Mouse (Mus musculus) regulatory T cell (primary cell): Measurements from ENCODE around the gene 4930407I10Rik.

Experiments used
- in situ Hi-C: fragments of 300-600 bp; cut with MboI, MseI; formaldehyde crosslinking; loops from one replicate; pipeline ENCODE4 v1.15.1; 2025; ENCODE audit warnings: high pct_unique_total_duplicates

Gene 4930407I10Rik

DNA sequence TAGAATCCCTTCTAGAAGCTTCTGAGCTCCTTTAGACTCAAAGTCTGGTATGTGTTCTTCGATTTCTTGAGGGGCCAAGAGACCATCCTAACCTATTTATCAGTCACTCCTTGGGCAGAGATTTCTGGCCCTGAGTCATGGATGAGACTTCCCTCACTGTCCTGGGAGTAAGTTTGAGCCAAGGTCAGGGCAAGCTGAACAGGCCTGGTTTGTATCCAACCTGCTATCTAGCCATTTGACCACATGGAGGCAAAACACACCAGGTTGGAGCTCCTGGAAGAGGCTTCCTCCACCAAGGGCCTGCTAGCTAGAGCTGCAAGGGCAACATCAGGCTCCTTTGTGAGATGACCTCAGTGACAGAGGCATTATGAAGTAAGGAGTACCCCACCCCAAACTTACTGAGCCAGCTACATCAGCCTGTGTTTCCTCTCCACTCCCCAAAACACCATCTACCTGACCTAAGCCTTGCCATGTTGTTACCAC lies at the start of gene 4930407I10Rik:
Gene 4930407I10Rik, plus strand, starts transcription at position 433 of the 483 bp plus-strand sequence.
- in situ Hi-C loops = no loop called here

- in situ Hi-C loops = no loop called here
Observed at GRCm38 (mm10) chr15:82011947-82012346, 47.0 kb upstream of the 4930407I10Rik start.

GRCm38 (mm10) chr15:82014745-82015391 lies 44.1 kb upstream of the 4930407I10Rik start:
- in situ Hi-C loops = no loop called here

DNA sequence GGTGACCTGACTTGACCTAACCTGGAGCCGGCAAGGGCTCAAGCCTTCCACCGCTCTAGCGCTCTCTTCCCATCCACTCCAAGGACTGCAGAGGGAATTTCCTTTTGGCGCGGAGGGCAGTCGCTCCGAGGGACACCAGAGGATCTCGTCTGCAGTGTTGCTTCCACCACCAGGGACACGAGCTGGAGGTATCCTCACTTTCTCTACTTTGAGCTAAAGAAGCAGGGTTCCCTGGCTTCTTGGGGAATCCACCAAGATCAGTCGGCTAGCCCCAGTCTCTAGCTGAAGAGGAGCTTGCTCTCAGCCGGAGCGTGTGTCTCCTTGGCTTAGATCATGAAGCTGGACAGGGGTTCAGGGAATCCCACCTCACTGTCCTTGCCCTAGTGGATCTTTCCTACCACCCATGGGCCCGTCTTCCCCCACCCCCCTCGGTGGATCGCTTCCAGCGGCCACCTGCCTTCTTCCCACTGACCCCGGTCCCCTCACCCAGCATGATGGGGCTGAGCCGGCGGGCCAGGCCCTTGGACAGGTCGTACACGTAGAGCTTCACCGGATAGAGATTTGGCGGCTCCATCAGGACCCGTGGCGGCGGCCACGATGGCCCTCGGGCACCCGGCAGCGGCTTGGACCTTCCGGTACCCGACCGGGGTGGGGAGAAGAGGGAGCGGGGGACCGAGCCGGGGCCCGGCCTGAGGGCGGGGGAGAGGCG lies 43.4 kb upstream of the 4930407I10Rik start:
- in situ Hi-C loops = no loop called here

GRCm38 (mm10) chr15:82016101-82016808 lies 42.7 kb upstream of the 4930407I10Rik start:
- in situ Hi-C loops = no loop called here

- in situ Hi-C loops = no loop called here
Observed at GRCm38 (mm10) chr15:82016830-82017229, 42.1 kb upstream of the 4930407I10Rik start.

DNA sequence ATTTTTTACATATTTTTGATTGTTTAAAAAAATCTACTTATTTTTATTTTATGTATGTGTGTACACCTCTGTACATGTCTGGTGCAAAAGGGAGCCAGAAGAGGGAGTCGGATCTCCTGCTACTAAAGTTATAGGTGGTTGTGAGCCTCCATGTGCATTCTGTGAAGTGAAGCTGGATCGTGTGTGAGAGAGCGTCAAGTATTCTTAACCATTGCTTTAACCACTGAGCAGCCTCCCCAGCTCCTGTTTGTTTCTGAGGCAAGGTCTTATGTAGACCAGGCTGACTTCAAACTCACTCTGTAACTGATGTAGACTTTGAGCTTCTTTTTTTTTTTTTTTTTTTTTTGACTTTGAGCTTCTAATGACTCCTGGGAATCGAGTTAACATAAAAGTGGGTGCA lies 41.5 kb upstream of the 4930407I10Rik start:
- in situ Hi-C loops = no loop called here

DNA sequence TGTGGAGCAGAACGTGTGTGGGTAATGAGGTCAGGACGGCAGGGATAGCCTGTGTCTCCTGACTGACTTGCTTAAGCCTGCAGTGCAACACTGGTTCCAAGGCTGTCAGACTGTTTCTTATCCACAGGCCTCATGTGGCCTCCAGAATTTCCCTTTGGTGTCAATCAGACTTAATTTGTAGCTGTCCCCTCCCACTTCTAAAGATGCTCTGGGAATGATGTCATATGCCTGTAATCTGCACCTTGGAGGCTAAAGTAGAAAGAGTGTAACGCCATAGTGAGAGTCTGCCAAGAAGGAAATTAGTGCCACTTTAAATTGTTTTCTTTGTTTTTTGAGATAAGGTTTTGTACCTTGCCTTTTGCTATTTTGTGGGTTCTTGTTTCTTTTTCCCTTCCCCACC lies 39.7 kb upstream of the 4930407I10Rik start:
- in situ Hi-C loops = no loop called here

GRCm38 (mm10) chr15:82022535-82023088 lies 36.3 kb upstream of the 4930407I10Rik start:
- in situ Hi-C loops = no loop called here

DNA sequence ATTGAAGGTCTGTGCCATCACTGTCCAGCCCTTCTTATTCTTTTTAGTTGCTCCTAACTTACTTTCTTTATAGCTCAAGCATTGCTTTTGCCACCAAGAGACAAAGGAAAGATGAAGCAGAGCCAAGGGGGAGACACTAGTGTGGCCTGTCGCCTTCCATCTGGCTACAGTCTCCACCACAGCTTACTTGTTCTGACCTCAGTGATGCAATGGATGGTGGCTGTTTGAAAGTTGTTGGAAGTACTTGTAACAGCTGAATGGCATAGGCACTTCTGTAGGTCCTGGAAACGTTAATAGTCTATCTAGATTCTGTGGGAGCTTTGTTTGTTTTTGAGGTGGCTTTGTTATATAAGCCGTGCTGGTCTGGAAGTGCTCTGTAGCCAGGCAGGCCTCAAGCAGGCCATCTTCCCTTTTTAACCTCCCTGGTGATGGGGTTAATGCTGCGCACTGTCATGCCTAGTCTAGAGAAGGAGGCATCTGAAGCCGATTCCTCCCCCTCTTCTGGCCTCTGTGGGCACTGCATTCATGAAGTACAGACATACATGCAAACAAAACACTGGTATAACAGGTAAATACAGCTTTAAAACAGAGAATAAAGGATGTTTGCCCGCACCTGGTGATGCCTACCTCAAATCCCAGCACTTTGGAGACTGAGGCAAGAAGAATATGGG lies 34.9 kb upstream of the 4930407I10Rik start:
- in situ Hi-C loops = no loop called here

DNA sequence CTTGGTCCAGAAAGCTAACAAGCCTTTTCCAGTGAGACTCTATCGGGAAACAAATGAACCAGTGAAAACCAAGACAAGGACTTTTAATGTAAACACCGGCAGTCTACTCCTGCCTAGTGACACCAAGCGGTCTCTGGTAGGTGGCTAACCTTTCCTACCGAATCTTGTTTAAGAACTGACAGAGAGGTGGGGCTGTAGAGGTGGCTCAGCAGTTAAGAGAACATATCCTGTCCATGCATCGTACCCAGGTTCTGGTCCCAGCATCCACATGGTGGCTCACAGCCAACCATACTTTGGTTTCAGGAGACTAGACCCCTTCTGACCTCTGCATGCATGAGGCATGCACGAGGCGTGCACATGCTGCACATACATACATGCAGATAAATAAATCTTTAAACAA lies 31.7 kb upstream of the 4930407I10Rik start:
- in situ Hi-C loops = no loop called here

- in situ Hi-C loops = no loop called here
Observed at GRCm38 (mm10) chr15:82027726-82028125, 31.2 kb upstream of the 4930407I10Rik start.

DNA sequence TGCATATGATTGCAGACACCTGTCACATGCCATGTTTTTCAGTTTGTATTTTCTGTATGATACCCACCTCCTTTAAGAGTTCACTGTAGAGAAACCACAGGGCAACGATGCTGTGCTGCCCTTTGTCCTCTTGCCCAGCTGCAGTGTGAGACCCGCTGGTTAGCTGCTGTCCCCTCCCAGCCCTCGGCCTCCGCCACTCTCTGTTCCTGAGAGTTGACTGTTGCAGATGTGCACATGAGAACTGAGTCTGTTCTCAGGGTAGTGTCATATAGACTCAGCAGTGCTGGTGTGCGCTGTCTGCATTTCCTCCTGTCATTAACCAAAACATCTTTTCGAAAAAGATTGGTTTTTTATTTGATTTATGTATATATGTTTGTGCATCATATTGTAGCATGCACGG lies 26.6 kb upstream of the 4930407I10Rik start:
- in situ Hi-C loops = no loop called here

DNA sequence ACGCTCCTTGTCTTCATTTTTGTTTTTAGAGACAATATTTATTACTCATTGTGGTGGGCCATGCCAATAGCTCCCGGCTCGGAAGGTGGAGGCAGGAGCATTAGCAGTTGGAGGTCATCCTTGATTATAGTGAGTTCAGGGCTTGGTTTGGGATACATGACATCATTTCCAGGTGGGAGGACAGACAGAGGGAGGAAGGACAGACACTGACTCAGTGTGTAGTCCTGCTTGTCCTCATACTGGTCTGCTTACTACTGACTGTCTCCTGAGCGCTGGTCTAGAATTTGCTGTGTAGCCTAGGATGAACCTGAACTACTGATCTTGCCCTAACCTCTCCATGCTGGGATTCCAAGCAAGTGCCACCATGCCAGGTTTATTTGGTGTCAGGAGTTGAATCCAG lies 25.2 kb upstream of the 4930407I10Rik start, which contains the start of gene Desi1:
Gene Desi1, minus strand, starts transcription at position 101 of the 400 bp plus-strand sequence.
- in situ Hi-C loops = no loop called here

- in situ Hi-C loops = no loop called here
Observed at GRCm38 (mm10) chr15:82035904-82036689, 22.9 kb upstream of the 4930407I10Rik start.

GRCm38 (mm10) chr15:82040650-82041049 lies 18.3 kb upstream of the 4930407I10Rik start:
- in situ Hi-C loops = no loop called here

DNA sequence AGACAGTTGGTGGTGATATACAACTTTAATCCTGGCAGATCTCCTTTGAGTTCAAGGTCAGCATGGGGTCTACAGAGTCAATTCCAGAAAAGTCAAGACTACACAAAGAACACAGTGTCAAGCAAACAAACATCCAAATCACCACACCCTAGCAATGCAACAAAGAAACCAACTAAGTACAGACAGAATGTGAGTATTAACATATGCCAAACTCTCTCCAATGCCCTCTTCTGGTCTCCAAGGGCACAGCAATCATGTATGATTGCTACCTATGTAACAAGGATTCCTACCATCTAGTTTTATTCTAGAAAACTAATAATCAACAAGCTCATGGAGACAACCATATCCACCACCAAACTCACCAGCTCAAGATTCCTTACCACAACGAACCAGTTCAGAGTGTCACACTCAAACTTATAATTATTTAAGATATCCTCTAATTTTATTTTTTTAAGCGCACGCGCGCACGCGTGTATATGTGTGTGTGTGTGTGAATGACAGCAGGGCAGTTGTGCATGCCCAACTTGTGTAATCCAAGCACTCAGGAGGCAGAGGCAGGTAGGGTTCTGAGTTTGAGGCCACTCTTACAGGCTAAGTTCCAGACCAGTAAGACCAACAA lies 14.7 kb upstream of the 4930407I10Rik start:
- in situ Hi-C loops = no loop called here

DNA sequence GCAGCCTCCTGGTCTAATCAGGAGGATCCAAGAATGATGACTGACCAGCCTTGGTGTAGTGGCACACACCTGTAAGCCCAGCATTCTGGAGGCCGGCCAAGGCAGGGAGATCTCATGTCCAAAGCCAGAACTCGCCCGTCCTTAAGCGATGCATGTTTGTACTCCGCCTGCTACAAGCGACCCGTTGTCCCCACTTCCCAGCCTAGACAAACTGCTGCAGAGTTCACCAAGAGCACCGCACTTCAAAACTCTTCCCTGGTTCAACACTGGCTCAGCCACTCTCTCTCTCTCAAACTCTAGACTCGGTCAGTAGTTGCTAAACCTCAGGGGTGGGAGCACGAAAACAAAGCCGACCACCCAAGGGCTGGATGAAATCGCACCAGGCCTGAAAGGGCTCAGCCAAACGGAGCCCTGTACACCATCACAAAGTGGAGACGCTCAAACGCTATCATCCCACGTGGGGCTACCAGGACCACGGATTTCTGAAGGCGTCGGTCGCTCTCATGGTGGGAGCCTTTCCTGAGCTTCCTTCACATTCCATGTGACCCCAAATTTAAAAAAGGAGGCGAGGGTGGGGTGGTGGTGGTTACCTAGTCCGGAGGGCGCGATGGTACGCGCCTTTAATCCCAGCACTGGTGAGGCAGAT lies 12.6 kb upstream of the 4930407I10Rik start:
- in situ Hi-C loops = loop anchor here (5.0 kb wide), 1 partner anchor 96 kb away; no protein-coding TSS in a partner anchor

DNA sequence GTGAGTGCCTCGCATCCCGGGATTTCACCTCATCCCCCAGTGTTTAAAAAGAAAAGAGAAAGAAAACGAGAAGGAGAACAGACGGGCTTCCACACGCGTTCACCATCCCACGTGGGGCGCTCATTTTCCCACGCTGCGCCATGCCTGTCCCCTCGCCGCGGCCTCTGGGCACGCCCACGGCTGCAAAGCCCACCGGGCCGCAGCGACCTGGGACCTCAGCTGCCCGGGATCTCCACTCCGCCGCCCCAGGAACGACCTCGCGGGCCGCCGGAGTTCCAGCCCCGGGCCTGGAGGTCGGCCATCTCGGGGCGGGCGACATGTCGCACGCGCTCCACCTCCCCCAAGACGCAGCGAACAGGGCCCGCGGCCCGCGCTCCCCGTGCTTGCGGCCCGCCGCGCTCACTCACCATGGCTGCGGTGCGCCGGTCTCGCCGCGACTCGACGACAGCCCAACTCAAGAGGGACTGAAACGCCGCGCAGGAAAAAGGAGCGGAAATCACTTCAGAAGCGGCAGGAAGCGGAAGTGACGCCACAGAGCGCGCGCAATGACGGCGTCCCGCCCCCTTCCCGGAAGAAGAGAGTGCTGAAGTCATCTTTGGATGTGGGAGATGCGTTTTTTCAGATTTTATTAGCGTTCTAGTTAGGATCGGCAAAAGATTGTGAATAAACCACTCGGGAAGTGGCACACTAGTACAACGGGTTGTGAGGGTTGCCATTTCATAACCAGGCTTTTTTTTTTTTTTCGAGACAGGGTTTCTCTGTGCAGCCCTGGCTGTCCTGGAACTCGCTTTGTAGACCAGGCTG lies 11.7 kb upstream of the 4930407I10Rik start, which contains the start of gene Snu13:
Gene Snu13, minus strand, starts transcription at position 519 of the 804 bp plus-strand sequence.
- in situ Hi-C loops = loop anchor here (5.0 kb wide), 1 partner anchor 95 kb away; no protein-coding TSS in a partner anchor
